Mouse (Mus musculus) testis, postnatal 14 days (tissue): Measurements from ENCODE around the gene Parp3.

Source experiments
- DNase-seq: peaks from one replicate; pipeline ENCODE4 v3.0.0; 2021; ENCODE audit warnings: low spot score

Parp3 gene

DNA sequence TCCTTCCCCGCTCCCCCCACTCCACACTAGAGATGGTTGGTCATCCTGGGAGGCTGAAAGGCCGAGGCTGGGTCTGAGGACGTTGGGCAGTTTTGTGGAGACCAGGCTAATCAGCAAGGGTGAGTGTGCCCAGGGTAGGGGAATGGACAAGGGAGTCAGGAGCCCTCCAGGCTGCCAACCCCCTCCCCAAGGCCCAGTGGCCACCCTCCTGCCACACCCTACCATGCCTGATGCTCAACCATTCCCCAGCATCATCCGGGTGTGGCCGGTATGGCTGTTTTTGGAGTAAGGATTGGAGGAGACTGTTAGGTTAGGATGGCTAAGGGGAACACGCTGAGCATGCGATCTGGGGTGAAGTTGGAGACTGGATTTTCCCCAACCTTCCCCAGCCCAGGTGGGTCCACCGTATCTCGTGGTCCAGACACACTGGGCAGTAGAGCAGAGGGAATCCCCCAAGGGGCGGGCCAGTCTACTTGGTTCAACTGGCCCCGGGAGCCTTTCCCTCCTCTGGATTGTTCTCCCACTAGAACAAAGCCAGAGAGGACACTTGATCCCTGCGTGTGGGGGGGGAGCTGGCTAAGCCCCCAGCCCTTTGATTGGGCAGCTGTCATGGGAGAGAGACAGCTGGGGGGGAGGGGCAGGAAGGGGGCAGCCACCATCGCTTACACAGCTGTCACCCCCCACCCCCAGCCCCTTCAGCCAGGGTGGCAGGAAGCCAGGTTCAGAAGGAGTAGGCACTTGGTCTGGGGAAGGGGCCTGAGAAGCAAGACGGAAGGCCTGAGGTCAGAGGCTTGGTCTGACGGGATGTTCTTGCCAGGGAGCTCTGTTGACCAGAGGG lies 20.2 kb downstream of the Parp3 start:
- no peak for DNase-seq

DNA sequence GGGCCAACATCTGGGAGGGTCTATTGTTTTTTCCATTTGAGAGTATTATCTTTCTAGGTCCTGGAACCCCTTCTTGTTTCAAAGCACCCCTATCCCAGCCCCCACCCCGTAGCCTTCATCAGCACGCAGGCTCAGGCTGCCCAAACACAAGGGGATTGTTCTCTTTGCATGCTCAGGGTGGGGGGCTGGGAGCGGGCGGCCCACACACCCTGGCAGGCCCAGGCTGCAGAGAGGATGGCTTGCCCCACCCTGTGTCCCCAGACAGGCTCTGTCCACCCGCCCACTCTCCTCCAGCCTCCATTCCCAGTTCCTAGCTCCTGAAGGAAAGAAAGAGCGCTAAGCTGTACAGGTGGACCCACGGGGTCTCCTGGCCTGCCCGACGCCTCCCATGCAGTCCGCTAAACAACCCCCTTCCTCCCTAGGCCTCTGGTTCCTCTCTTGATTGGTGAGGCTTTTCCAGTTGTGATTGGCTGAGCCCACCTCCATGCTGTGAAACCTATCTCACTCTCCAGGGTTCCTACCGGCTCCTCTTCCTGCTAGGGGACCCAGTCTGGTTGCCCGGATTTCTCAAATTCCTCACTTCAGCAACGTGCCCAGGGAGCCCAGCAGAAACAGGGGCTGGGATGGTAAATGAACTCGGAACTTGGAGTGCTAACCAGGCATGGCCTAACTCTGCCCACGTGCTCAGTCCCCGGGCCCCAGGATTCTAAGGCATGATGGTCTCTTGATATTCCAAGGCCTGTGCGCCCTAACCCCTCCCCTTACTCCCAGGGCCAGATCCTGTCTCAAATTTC lies 21.7 kb downstream of the Parp3 start:
- no peak for DNase-seq

- DNase-seq = no peak
Measured at GRCm38 (mm10) chr9:106454071-106454761, 22.5 kb downstream of the Parp3 start.

DNA sequence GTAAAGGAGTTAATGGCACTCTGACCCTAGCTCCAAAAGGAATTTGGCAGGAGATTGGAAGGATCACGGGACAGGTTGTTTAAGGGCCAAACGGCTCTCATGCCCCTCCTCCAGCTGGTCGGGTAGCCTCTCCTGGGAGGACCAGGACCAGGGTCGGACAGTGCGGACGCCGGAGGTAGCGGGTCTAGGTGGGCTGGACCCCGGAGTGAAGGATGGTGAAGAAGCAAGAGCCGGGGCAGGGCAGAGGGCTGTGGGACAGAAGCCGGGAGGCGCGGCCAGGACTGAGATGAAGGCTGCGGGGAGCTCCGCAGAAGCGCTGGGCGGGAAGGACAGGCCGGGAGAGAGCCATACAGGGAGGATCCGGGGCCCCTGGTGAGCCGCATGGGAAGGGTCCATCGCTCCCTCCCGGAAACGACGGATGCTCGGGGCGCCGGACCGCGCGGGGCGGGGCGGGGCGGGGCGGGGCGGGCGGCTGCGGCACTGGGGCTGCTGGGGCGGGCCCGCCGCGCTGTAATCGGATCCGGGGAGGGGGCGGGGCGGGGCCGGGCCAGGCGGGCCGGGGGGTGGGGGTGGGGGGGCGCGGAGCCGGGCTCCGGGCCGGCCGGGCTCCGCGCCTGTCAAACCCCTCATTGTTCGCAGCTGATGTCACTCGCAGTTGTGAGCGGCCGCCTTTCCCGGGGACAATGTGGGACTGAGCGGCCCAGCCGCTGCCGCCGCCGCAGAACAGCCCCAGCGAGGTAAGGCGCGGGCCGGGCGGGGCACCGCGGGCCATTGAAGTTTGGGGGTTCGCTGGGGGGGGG lies 23.3 kb downstream of the Parp3 start, which contains the start of gene Pcbp4:
TSS of gene Pcbp4 (plus strand) at position 21 of the 800 bp plus-strand sequence.
- DNase-seq = peak; percentile 49

GRCm38 (mm10) chr9:106452821-106453220 lies 23.9 kb downstream of the Parp3 start:
- peak; percentile 52 for DNase-seq

- no peak for DNase-seq
Measured at GRCm38 (mm10) chr9:106452351-106452750, 24.4 kb downstream of the Parp3 start.

DNA sequence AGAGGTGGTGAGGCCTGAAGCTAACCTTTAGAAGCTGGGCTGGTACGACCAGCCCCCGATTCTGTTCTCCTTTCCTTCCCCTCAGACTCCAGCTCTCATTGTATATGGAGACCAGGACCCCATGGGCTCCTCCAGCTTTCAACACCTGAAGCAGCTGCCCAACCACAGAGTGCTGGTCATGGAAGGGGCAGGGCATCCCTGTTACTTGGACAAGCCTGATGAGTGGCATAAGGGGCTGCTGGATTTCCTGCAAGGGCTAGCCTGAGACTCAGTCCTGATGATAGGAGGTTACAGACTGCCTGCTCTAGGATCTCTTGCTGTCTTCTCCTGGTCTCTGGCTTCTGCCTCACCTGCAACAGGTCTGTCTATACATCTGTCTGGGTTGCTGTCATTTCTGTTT lies 24.9 kb downstream of the Parp3 start:
- DNase-seq = no peak

DNA sequence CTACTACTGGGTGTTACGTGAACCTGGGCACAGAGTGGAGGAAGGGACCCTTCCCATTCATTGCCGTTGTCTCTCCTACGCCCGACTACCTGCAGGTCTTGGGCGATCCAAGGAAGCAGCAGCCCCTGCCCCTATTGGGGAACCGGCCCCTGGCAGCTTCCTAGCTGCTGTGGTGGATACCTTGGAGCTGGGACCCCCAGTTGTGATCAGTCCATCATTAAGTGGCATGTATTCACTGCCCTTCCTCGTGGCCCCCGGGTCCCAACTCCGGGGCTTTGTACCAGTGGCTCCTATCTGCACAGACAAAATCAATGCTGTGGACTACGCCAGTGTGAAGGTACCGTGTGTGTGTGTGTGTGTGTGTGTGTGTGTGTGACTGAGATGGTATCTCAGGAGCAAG lies 25.5 kb downstream of the Parp3 start:
- no peak for DNase-seq

GRCm38 (mm10) chr9:106450661-106451060 lies 26.1 kb downstream of the Parp3 start:
- DNase-seq = no peak

DNA sequence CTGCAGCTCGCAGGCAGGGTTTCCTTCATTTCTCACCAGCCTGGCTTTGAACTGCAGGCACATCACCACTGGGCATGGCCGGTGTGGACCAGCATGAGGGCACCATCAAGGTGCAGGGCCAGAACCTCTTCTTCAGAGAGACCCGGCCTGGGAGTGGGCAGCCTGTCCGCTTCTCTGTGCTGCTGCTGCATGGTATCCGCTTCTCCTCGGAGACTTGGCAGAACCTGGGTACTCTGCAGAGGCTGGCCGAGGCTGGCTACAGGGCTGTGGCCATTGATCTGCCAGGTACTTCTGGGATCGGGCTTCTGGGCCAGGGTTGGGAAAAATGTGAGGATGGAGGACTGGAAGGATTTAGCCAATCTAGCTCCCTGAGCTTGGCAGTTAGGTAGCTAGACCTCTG lies 26.8 kb downstream of the Parp3 start:
- no peak for DNase-seq

DNA sequence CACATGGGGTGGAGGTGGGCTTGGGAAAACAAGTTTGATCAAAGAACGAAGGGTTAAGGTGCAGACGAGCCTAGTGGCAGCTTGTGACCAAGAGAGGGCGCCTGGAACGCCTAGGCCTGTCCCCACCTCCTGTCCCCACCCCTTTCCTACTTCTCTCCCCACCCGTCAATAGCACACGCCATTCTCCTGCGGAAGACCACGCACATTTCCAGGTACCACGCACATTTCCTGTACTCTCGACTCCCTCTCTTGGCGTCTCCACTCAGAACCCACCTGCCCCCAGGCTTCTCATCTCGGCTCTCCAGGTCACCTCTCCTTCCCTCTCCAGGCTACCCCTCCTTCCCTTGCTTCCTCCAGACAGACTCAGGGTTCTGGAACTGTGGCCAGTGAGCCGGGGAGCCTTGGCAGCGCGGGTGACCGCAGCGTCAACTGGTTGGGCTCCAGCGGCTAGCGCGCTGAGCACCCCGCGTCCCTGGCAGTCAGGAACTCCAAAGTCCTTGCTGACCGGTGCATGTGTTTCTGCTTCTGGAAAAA lies 28.2 kb downstream of the Parp3 start:
- peak; percentile 59 for DNase-seq

- DNase-seq = no peak
Measured at GRCm38 (mm10) chr9:106447951-106448350, 28.8 kb downstream of the Parp3 start.

- DNase-seq = peak; percentile 88
Measured at GRCm38 (mm10) chr9:106447348-106447747, 29.4 kb downstream of the Parp3 start, which contains the start of the genes Abhd14b and Abhd14a. Gene Abhd14b (plus strand): TSS chr9:106447459. Gene Abhd14a (minus strand): TSS chr9:106447678.

GRCm38 (mm10) chr9:106444836-106445235 lies 31.9 kb downstream of the Parp3 start:
- DNase-seq = no peak

DNA sequence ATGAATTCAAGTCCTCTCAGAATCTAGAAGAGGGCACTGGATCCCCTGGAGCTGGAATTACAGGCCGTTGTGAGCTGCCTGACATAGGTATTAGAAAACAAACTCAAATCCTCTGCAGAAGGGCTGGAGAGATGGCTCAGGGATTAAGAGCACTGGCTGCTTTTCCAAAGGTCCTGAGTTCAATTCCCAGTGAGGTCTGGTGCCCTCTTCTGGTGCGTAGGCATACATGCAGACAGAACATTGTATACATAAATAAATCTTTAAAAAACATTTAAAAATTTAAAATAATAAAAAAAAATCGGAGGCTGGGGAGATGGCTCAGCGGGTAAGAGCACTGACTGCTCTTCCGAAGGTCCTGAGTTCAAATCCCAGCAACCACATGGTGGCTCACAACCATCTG lies 34.1 kb downstream of the Parp3 start:
- no peak for DNase-seq

DNA sequence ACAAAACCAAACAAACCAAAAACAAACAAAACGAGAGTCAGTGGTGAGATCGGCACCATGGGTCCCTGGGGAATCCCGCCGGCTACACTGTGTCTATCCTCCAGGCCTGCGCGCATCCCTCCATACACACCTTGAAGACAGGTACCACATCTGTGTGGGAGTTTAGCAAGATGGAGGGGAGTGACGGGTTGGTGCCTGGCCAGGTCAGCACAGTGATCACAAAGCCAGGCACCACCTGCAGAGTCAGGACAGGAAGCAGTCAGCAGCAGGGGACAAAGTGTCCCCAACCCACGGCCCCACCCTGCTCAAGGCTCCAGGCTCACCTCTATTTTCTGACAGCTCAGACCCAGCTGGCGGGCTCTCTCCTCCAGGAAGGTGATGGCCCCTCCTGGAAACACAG lies 40.2 kb downstream of the Parp3 start:
- no peak for DNase-seq

DNA sequence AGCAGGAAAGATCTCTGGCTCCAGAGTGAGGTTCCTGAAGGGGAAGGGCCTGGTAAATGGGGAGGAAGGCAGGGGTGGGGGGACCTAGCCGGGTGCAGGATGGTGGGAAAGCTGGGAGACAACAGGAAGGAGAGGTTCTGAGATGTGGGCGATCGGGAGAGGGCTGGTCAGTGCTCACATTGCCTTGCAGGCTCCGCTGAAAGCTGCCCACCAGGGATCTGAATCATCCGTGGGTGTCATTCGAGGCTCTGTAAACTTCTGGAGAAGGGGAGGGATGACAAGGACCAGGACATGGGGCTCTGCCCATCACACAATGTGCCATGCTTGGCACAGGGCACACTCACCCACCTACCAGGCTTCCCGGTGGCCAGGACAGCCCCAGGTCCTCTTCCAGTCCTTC lies 43.4 kb downstream of the Parp3 start:
- DNase-seq = no peak

- DNase-seq = no peak
Measured at GRCm38 (mm10) chr9:106430015-106430264, 46.8 kb downstream of the Parp3 start.

- DNase-seq = peak; percentile 93
Measured at GRCm38 (mm10) chr9:106429221-106430014, 47.3 kb downstream of the Parp3 start, which contains the start of gene Rpl29. Gene Rpl29 (plus strand): TSS chr9:106429454.

GRCm38 (mm10) chr9:106428719-106429220 lies 48.0 kb downstream of the Parp3 start:
- peak; percentile 32 for DNase-seq

- DNase-seq = peak; percentile 76
Measured at GRCm38 (mm10) chr9:106421865-106422160, 54.9 kb downstream of the Parp3 start.
